Mouse (Mus musculus): Measurements from ENCODE around the gene Chfr. TPM values are rescaled to one million over a fixed set of nuclear protein-coding genes. Genes with fewer than 3 reads are reported as not detected.
A peak's percentile ranks its signal among the peaks of the same experiment; 100 is the strongest.

Chfr gene
- polyA plus RNA-seq, 1 experiment from 2014 or later, result 42.2 TPM

DNA sequence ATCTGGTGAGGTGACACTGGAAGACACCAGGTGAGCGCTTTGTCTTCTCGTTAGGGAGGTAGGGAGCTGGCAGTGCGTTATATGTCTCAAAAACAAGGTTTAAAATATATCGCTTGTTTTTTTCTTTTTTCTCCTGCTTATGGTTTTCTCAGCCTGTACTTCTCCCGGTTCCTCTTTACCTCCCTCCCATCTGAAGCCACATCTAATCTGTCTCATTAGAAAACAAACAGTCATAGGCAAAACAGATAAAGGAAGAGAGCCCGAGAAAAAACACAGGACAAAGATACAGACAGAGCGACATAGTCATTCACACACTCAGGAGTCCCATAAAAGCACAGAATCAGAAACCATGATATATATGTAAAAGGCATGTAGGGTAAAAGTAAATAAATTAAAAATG, 4.8 kb downstream of the Chfr start:
- Histone ChIP-seq H3K4me3 (ENCODE audit: low read depth, low read length) (no peak overlapping the region), H3K9ac (replicated peaks; ENCODE audit: low read depth, low read length) (no peak overlapping the region), H3K4me2 (replicated peaks; ENCODE audit: low read depth, low read length) (no peak overlapping the region), H3K4me1 (ENCODE audit: control insufficient read depth, insufficient read depth, low read length) (no peaks in the 10 kb centered on the region), H3K36me3 (ENCODE audit: control insufficient read depth, insufficient read depth, low read length) (peaks cover 17% of the 10 kb centered on the region), H3K9me3 (ENCODE audit: control insufficient read depth, low read depth, low read length) (no peaks in the 10 kb centered on the region), H3K27ac (ENCODE audit: low read length) (no peak overlapping the region), H3K27me3 (ENCODE audit: control insufficient read depth, insufficient read depth, low read length) (no peaks in the 10 kb centered on the region)
- WGBS, result 90% methylated on average over 7 of the region's 7 CpGs
- no peak for ATAC-seq (ENCODE audit: insufficient number of reproducible peaks, insufficient read depth, low FRiP score, low read depth)

DNA sequence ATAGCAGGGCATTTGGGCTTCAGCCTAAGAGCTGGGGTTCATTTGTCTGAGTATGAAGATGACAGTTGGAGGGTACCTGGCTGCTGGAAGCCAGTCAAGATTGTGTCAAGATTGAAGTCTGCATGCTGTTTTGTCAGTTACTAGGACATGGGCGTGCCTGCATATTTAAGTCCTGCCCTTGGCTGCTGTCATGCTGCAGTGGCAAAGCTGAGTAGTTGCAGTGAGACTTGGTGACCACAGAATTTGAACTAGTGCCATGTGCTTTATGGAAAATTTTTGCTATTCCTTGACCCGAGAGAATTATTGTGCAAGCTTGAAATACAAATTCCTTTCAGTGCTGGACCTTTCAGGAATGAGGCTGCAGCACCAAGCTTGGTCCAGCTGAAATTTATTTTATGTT, 6.7 kb downstream of the Chfr start:
- Histone ChIP-seq H3K9ac (replicated peaks; ENCODE audit: low read depth, low read length) (no peak overlapping the region), H3K4me1 (ENCODE audit: control insufficient read depth, insufficient read depth, low read length) (no peaks in the 10 kb centered on the region), H3K9me3 (ENCODE audit: control insufficient read depth, low read depth, low read length) (no peaks in the 10 kb centered on the region), H3K27ac (ENCODE audit: low read length) (no peak overlapping the region), H3K4me3 (ENCODE audit: low read depth, low read length) (no peak overlapping the region), H3K36me3 (ENCODE audit: control insufficient read depth, insufficient read depth, low read length) (peaks cover 26% of the 10 kb centered on the region), H3K4me2 (replicated peaks; ENCODE audit: low read depth, low read length) (no peak overlapping the region), H3K27me3 (ENCODE audit: control insufficient read depth, insufficient read depth, low read length) (no peaks in the 10 kb centered on the region)
- 91% methylated on average over 2 of the region's 2 CpGs for WGBS
- ATAC-seq (ENCODE audit: insufficient number of reproducible peaks, insufficient read depth, low FRiP score, low read depth), result no peak

DNA sequence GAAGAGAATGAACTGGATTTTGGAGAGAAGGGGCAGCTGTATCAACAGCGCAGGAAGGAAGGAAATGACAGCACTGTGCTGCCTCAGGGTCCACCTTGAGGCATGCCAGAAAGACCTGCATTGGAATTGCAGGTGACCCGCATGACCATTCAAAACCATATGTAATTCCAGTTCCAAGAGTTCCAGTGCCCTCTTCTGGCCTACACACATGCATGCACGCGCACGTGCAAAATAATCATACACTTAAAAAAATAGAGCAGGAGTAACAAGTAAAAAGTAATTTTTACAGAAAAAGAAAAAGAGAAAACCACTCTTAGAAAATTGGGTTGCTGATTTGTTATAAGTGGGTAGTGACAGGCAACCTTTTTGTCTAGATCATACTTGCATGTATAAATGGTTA, 7.4 kb downstream of the Chfr start:
- Histone ChIP-seq H3K27ac (ENCODE audit: low read length) (no peak overlapping the region), H3K4me1 (ENCODE audit: control insufficient read depth, insufficient read depth, low read length) (no peaks in the 10 kb centered on the region), H3K9me3 (ENCODE audit: control insufficient read depth, low read depth, low read length) (no peaks in the 10 kb centered on the region), H3K9ac (replicated peaks; ENCODE audit: low read depth, low read length) (no peak overlapping the region), H3K36me3 (ENCODE audit: control insufficient read depth, insufficient read depth, low read length) (peaks cover 26% of the 10 kb centered on the region), H3K4me2 (replicated peaks; ENCODE audit: low read depth, low read length) (no peak overlapping the region), H3K4me3 (ENCODE audit: low read depth, low read length) (no peak overlapping the region), H3K27me3 (ENCODE audit: control insufficient read depth, insufficient read depth, low read length) (no peaks in the 10 kb centered on the region)
- WGBS, result 88% methylated on average over 5 of the region's 5 CpGs
- no peak for ATAC-seq (ENCODE audit: insufficient number of reproducible peaks, insufficient read depth, low FRiP score, low read depth)

DNA sequence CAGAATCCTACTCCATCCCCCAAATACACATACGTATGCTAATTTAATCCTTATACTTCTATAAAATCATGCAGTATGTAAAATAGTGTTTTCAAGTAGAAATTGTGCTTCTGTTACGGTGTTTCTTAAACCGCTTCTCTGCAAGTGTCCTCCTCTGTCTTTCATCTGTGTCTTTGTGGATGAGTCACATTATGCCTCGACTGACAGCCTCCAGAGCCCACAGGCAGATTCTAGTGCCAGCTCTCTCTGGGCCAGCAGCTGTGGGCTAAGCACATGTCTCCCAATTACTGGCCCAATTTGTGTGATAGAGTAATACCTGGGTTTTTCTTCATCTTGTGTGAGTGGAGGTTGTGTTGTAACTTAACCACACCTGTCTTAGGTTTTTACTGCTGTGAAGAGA, 33.7 kb downstream of the Chfr start:
- Histone ChIP-seq H3K27ac (ENCODE audit: low read length) (no peak overlapping the region), H3K27me3 (ENCODE audit: control insufficient read depth, insufficient read depth, low read length) (no peaks in the 10 kb centered on the region), H3K4me1 (ENCODE audit: control insufficient read depth, insufficient read depth, low read length) (no peaks in the 10 kb centered on the region), H3K9ac (replicated peaks; ENCODE audit: low read depth, low read length) (no peak overlapping the region), H3K4me3 (ENCODE audit: low read depth, low read length) (no peak overlapping the region), H3K9me3 (ENCODE audit: control insufficient read depth, low read depth, low read length) (no peaks in the 10 kb centered on the region), H3K36me3 (ENCODE audit: control insufficient read depth, insufficient read depth, low read length) (peaks cover 45% of the 10 kb centered on the region), H3K4me2 (replicated peaks; ENCODE audit: low read depth, low read length) (no peak overlapping the region)
- ATAC-seq (ENCODE audit: insufficient number of reproducible peaks, insufficient read depth, low FRiP score, low read depth), result no peak
- 95% methylated on average over 4 of the region's 4 CpGs for WGBS

DNA sequence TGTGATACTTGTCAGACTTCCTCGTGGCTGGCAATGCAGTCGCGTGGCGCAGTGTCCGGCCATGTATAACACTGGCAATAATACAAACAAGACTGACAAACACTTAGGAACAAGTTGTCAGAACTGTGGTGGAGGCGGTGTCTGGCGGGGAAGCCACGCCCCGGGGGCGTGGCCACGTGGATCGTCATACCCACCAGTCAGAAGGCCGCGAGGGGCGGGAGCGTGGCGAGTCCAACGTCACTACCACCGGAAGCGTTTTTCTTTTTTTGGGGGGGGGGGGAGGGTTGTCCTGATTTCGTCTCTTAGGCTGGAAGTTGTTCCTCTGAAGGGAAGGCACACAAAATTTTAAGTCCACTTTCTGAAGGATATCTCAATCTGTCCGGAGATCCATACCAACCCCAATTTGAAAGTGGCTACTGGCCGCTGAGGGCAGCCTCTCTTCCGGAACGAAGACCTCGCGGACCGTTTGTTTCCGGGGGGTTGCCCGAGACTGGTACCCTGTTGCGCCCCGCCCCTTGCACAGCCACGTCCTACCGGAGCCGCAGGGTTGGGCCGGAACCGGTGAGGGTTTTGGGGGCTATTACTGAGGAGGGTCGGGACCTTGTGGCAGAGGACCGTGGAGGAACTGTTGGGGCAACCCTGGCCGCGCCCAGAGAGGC, 40.8 kb downstream of the Chfr start, which contains the start of gene Golga3:
Golga3 (plus strand) TSS at position 340 of the 659 bp plus-strand sequence.
- Histone ChIP-seq H3K4me2 (replicated peaks; ENCODE audit: low read depth, low read length) (peak within 1 kb of the TSS; percentile 74), H3K36me3 (ENCODE audit: control insufficient read depth, insufficient read depth, low read length) (peaks cover 5% of the 10 kb centered on the region; the same call in 1 of the 2 replicates), H3K4me3 (ENCODE audit: low read depth, low read length) (peak within 1 kb of the TSS; percentile 95), H3K9ac (replicated peaks; ENCODE audit: low read depth, low read length) (peak within 1 kb of the TSS; percentile 88), H3K27me3 (ENCODE audit: control insufficient read depth, insufficient read depth, low read length) (no peaks in the 10 kb centered on the region), H3K9me3 (ENCODE audit: control insufficient read depth, low read depth, low read length) (no peaks in the 10 kb centered on the region), H3K27ac (ENCODE audit: low read length) (peak within 1 kb of the TSS; percentile 55; the same call in 1 of the 2 replicates), H3K4me1 (ENCODE audit: control insufficient read depth, insufficient read depth, low read length) (peaks cover 6% of the 10 kb centered on the region)
- under 1% methylated on average over 41 of the region's 41 CpGs for WGBS
- peak; percentile 96 for ATAC-seq (ENCODE audit: insufficient number of reproducible peaks, insufficient read depth, low FRiP score, low read depth)

DNA sequence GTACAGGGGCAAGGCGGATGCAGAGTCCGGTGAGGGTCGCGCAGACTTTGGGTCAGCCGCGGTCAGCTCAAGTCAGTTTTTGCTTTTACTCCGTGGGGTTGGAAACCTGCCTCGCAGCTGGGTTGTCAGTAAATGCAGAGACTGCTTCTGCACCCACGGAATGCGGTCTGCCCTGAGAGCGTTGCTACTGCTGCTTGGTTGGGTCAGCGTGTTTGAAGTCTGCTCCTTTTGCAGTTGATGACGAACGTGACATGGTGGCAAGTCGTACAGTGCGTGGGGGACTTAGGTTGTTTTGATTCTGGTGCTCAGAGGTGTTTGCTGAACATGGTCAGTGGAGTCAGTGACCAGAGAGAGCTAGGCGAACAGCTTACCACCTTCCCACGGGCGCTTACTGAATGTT, 41.4 kb downstream of the Chfr start:
- peak overlapping the region; percentile 55; the same call in 1 of the 2 replicates for H3K27ac ChIP-seq (ENCODE audit: low read length)
- H3K27me3 ChIP-seq (ENCODE audit: control insufficient read depth, insufficient read depth, low read length), result no peaks in the 10 kb centered on the region
- no peaks in the 10 kb centered on the region for H3K9me3 ChIP-seq (ENCODE audit: control insufficient read depth, low read depth, low read length)
- H3K36me3 ChIP-seq (ENCODE audit: control insufficient read depth, insufficient read depth, low read length), result peaks cover 8% of the 10 kb centered on the region; the same call in 1 of the 2 replicates
- peak; percentile 10; the same call in 1 of the 2 replicates for ATAC-seq (ENCODE audit: insufficient number of reproducible peaks, insufficient read depth, low FRiP score, low read depth)
- H3K4me1 ChIP-seq (ENCODE audit: control insufficient read depth, insufficient read depth, low read length), result peaks cover 6% of the 10 kb centered on the region
- under 1% methylated on average over 19 of the region's 19 CpGs for WGBS
- H3K4me2 ChIP-seq (replicated peaks; ENCODE audit: low read depth, low read length), result peak overlapping the region; percentile 74
- H3K9ac ChIP-seq (replicated peaks; ENCODE audit: low read depth, low read length), result peak overlapping the region; percentile 88
- H3K4me3 ChIP-seq (ENCODE audit: low read depth, low read length), result peak overlapping the region; percentile 95

DNA sequence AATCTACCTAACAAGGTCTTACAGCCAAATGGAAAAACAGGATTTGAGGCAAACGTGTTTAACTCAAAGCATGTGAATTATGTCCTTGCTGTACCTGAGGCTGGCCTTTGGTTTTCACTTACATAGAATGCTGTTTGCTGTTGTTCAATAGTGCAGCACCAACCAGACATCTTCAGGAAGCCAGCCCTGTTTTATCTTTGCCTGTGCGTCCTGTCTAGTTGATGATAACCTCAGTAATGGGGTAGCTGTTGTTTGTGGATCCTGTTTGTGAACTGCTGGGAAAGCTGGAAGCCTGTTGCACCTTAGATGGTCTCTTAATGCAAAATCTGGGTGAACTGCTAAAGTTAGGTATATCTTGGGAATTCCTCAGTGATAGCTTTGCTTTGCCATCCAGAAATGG, 43.0 kb downstream of the Chfr start:
- H3K4me3 ChIP-seq (ENCODE audit: low read depth, low read length), result no peak overlapping the region
- H3K4me2 ChIP-seq (replicated peaks; ENCODE audit: low read depth, low read length), result no peak overlapping the region
- no peak overlapping the region for H3K9ac ChIP-seq (replicated peaks; ENCODE audit: low read depth, low read length)
- H3K27ac ChIP-seq (ENCODE audit: low read length), result no peak overlapping the region
- 78% methylated on average over 2 of the region's 2 CpGs for WGBS
- no peaks in the 10 kb centered on the region for H3K27me3 ChIP-seq (ENCODE audit: control insufficient read depth, insufficient read depth, low read length)
- no peak for ATAC-seq (ENCODE audit: insufficient number of reproducible peaks, insufficient read depth, low FRiP score, low read depth)
- peaks cover 6% of the 10 kb centered on the region for H3K4me1 ChIP-seq (ENCODE audit: control insufficient read depth, insufficient read depth, low read length)
- no peaks in the 10 kb centered on the region for H3K9me3 ChIP-seq (ENCODE audit: control insufficient read depth, low read depth, low read length)
- H3K36me3 ChIP-seq (ENCODE audit: control insufficient read depth, insufficient read depth, low read length), result peaks cover 8% of the 10 kb centered on the region; the same call in 1 of the 2 replicates

DNA sequence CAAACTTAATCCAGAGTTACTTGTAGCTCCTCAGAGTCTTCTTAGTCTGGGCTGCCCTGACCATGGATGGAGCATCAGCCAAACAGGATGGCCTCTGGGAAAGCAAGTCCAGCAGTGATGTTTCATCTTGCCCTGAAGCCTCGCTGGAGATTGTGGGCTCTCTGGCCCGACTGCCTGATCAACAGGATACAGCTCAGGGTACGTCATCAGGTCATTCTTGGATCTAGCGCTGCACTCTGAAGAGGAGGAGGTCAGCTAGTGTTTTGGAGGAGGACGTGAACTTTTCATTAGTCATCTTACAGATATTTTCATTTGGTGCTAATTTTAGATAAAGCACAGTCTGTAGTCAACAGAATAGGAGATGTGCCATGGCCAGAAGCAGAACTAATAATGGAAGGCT, 46.1 kb downstream of the Chfr start:
- Histone ChIP-seq H3K36me3 (ENCODE audit: control insufficient read depth, insufficient read depth, low read length) (peaks cover 30% of the 10 kb centered on the region), H3K9me3 (ENCODE audit: control insufficient read depth, low read depth, low read length) (no peaks in the 10 kb centered on the region), H3K4me3 (ENCODE audit: low read depth, low read length) (no peak overlapping the region), H3K9ac (replicated peaks; ENCODE audit: low read depth, low read length) (no peak overlapping the region), H3K27ac (ENCODE audit: low read length) (no peak overlapping the region), H3K27me3 (ENCODE audit: control insufficient read depth, insufficient read depth, low read length) (no peaks in the 10 kb centered on the region), H3K4me1 (ENCODE audit: control insufficient read depth, insufficient read depth, low read length) (peaks cover 6% of the 10 kb centered on the region), H3K4me2 (replicated peaks; ENCODE audit: low read depth, low read length) (no peak overlapping the region)
- ATAC-seq (ENCODE audit: insufficient number of reproducible peaks, insufficient read depth, low FRiP score, low read depth), result no peak
- WGBS, result 89% methylated on average over 5 of the region's 5 CpGs
